Mouse (Mus musculus): Measurements from ENCODE around the gene Zfp950. TPM values are rescaled to one million over a fixed set of nuclear protein-coding genes. Genes with fewer than 3 reads are reported as not detected.

Zfp950 gene
- polyA plus RNA-seq, 1 experiment = 9.8 TPM

- H3K27ac ChIP-seq (ENCODE audit: control insufficient read depth, insufficient read depth, low read length) = no peak overlapping the region
- no peaks in the 10 kb centered on the region for H3K27me3 ChIP-seq (ENCODE audit: control insufficient read depth, insufficient read depth, low read length)
- 79% methylated on average over 1 of the region's 1 CpGs for WGBS
- no peaks in the 10 kb centered on the region for H3K4me1 ChIP-seq (replicated peaks; ENCODE audit: control insufficient read depth, insufficient read depth, low read length)
- no peak overlapping the region for H3K4me3 ChIP-seq (ENCODE audit: control insufficient read depth, insufficient read depth, low read length)
- no peak for DNase-seq
- no peak for TF ChIP-seq POLR2A (IDR thresholded peaks at IDR 0.05; ENCODE audit: control insufficient read depth, extremely low read depth, insufficient read depth, low read length, poor library complexity)
- no peak for TF ChIP-seq CTCF (IDR thresholded peaks at IDR 0.05; ENCODE audit: borderline replicate concordance, control insufficient read depth, extremely low read depth, insufficient read depth, low read length, poor library complexity)
- H3K36me3 ChIP-seq (ENCODE audit: control insufficient read depth, insufficient read depth, low read length) = no peaks in the 10 kb centered on the region
Measured at GRCm38 (mm10) chr19:61017477-61018266, 123.0 kb downstream of the Zfp950 start.

GRCm38 (mm10) chr19:61009266-61009665 is 131.4 kb downstream of the Zfp950 start:
- no peak for TF ChIP-seq CTCF (IDR thresholded peaks at IDR 0.05; ENCODE audit: borderline replicate concordance, control insufficient read depth, extremely low read depth, insufficient read depth, low read length, poor library complexity)
- H3K36me3 ChIP-seq (ENCODE audit: control insufficient read depth, insufficient read depth, low read length) = no peaks in the 10 kb centered on the region
- 93% methylated on average over 2 of the region's 2 CpGs for WGBS
- no peak overlapping the region for H3K27ac ChIP-seq (ENCODE audit: control insufficient read depth, insufficient read depth, low read length)
- H3K4me1 ChIP-seq (replicated peaks; ENCODE audit: control insufficient read depth, insufficient read depth, low read length) = no peaks in the 10 kb centered on the region
- H3K27me3 ChIP-seq (ENCODE audit: control insufficient read depth, insufficient read depth, low read length) = no peaks in the 10 kb centered on the region
- DNase-seq = no peak
- H3K4me3 ChIP-seq (ENCODE audit: control insufficient read depth, insufficient read depth, low read length) = no peak overlapping the region

Other genes with a start within 250 kb of the Zfp950 start
- gene Gm7102, start 35.5 kb upstream of the Zfp950 start, polyA plus RNA-seq (2012; rRNA removed) = not detected in 2 replicates
- gene Gm6020, start 43.0 kb upstream of the Zfp950 start, polyA plus RNA-seq (2012; rRNA removed) = not detected in 2 replicates
- 211 and 216 TPM in 2 replicates for gene Csf2ra, start 87.6 kb upstream of the Zfp950 start, polyA plus RNA-seq (2012; rRNA removed)
- not detected in 2 replicates for gene Gm21060, start 156.2 kb upstream of the Zfp950 start, polyA plus RNA-seq (2012; rRNA removed)